ENCODE assay signal across 8 mouse cellular contexts in the genomic region with DNA sequence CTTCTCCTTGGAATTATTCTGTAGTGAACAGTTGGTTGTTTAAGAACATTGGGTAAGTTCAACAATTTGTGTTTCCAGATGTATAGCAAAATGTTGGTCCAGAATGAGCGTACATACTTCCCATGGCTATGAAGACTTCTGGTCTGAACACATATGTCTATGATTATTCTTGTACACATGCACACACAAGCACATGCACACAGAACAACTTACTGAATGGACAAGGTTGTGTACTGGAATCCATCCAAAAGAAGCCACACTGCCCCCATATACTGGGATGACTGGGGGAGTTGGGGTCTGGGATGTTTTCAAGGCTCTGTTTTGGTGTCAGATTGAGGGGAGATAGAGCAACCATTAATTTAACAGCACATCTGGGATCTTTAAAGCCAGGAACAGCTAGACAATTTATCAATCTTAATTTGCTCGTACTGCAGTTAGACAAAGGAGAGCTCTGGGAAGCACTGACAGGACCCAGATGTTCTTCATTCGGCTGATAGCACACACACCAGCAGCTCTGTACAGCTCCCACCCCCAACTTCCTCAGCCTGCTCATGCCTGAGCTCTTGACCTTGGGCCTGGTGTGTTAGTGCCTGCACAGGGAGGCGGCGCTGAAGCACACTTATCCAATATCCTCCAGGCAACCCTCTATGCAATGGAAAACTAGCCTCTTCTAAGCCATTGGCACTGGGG.
A peak's percentile ranks its signal among the peaks of the same experiment; 100 is the strongest.
DNase-seq lines count a peak whose midpoint lies in the region; ATAC-seq lines count a peak whose summit lies in the region.

No protein-coding gene starts in this region.

- H3K36me3 ChIP-seq in embryonic facial prominence, embryonic 11.5 days (replicated peaks; ENCODE audit: control insufficient read depth, insufficient read depth, low read depth, low read length): no peaks in the 10 kb centered on the region
- no peaks in the 10 kb centered on the region for H3K36me3 ChIP-seq in intestine, embryonic 15.5 days
- no peaks in the 10 kb centered on the region for H3K36me3 ChIP-seq in liver, embryonic 11.5 days (ENCODE audit: control insufficient read depth, insufficient read depth, low read length)

- H3K9ac ChIP-seq in embryonic facial prominence, embryonic 11.5 days (replicated peaks; ENCODE audit: low read length): no peak overlapping the region
- H3K9ac ChIP-seq in intestine, embryonic 15.5 days: no peak overlapping the region
- no peak overlapping the region for H3K9ac ChIP-seq in liver, embryonic 11.5 days (ENCODE audit: low read depth, low read length)

- WGBS in embryonic facial prominence, embryonic 11.5 days: 28% methylated on average over 5 of the region's 5 CpGs
- 42% methylated on average over 5 of the region's 5 CpGs for WGBS in intestine, embryonic 15.5 days
- WGBS in liver, embryonic 11.5 days: 43% methylated on average over 5 of the region's 5 CpGs

- H3K27ac ChIP-seq in embryonic facial prominence, embryonic 11.5 days (replicated peaks; ENCODE audit: low read depth, low read length): 0 out of 2 replicates have a peak overlapping the region, but pooled peaks have one; percentile 8
- no peak overlapping the region for H3K27ac ChIP-seq in intestine, embryonic 15.5 days
- H3K27ac ChIP-seq in liver, embryonic 11.5 days (ENCODE audit: low read depth, low read length): no peak overlapping the region

- no peaks in the 10 kb centered on the region for H3K27me3 ChIP-seq in embryonic facial prominence, embryonic 11.5 days (ENCODE audit: control insufficient read depth, insufficient read depth, low read length)
- no peaks in the 10 kb centered on the region for H3K27me3 ChIP-seq in intestine, embryonic 15.5 days (replicated peaks)
- H3K27me3 ChIP-seq in liver, embryonic 11.5 days (replicated peaks; ENCODE audit: control insufficient read depth, insufficient read depth, low read length): no peaks in the 10 kb centered on the region

- no peaks in the 10 kb centered on the region for H3K9me3 ChIP-seq in embryonic facial prominence, embryonic 11.5 days (replicated peaks; ENCODE audit: control insufficient read depth, low read length)
- H3K9me3 ChIP-seq in intestine, embryonic 15.5 days: no peaks in the 10 kb centered on the region
- no peaks in the 10 kb centered on the region for H3K9me3 ChIP-seq in liver, embryonic 11.5 days (ENCODE audit: control insufficient read depth, low read length)

- peak; percentile 94 for ATAC-seq in embryonic facial prominence, embryonic 11.5 days (replicated peaks; ENCODE audit: insufficient number of reproducible peaks, low FRiP score, low TSS enrichment, low read depth)
- peak; percentile 92 for ATAC-seq in intestine, embryonic 15.5 days
- ATAC-seq in liver, embryonic 11.5 days (replicated peaks; ENCODE audit: low FRiP score): peak; percentile 75

- DNase-seq in MN1 (ENCODE audit: low spot score): peak; percentile 75
- peak; percentile 78 for DNase-seq in embryonic facial prominence, embryonic 11.5 days (ENCODE audit: low spot score)
- DNase-seq in liver, embryonic 11.5 days (ENCODE audit: low spot score): peak; percentile 35
- no peak for DNase-seq in natural killer cell, adult 2 months (ENCODE audit: low spot score in 2 of 2)
- DNase-seq in frontal cortex, postnatal 25 days (ENCODE audit: low spot score in 2 of 2): no peak
- no peak for DNase-seq in gastrocnemius, postnatal 4 days (ENCODE audit: low spot score in 2 of 2)
- DNase-seq in retina, postnatal 1 day: no peak

- no peak overlapping the region for H3K4me2 ChIP-seq in embryonic facial prominence, embryonic 11.5 days (ENCODE audit: low read depth, low read length)
- H3K4me2 ChIP-seq in intestine, embryonic 15.5 days (replicated peaks): no peak overlapping the region
- H3K4me2 ChIP-seq in liver, embryonic 11.5 days: no peak overlapping the region

- H3K4me3 ChIP-seq in embryonic facial prominence, embryonic 11.5 days (ENCODE audit: low read depth, low read length): no peak overlapping the region
- no peak overlapping the region for H3K4me3 ChIP-seq in intestine, embryonic 15.5 days (replicated peaks)
- H3K4me3 ChIP-seq in liver, embryonic 11.5 days (ENCODE audit: low read depth, low read length): no peak overlapping the region

- H3K4me1 ChIP-seq in embryonic facial prominence, embryonic 11.5 days (ENCODE audit: control insufficient read depth, insufficient read depth, low read length): peaks cover 4% of the 10 kb centered on the region; the same call in 1 of the 2 replicates
- H3K4me1 ChIP-seq in intestine, embryonic 15.5 days (replicated peaks): no peaks in the 10 kb centered on the region
- no peaks in the 10 kb centered on the region for H3K4me1 ChIP-seq in liver, embryonic 11.5 days (replicated peaks; ENCODE audit: control insufficient read depth, insufficient read depth, low read length)

Comparison
In these comparisons a context has a peak if more than half of its experiments do, and no peak if none do; other contexts are left out.
1. DNase-seq: peak in MN1 (single experiment), embryonic facial prominence, embryonic 11.5 days (single experiment) and liver, embryonic 11.5 days (single experiment); none in natural killer cell, adult 2 months (0 of 2), frontal cortex, postnatal 25 days (0 of 2), gastrocnemius, postnatal 4 days (0 of 2) and retina, postnatal 1 day (single experiment).
2. Peak in every context shown above with its lines, with median percentiles within 50 percentile points of each other: ATAC-seq.